Mouse (Mus musculus): ENCODE results near the gene Ephb1. TPM values are rescaled to one million over a fixed set of nuclear protein-coding genes. Genes with fewer than 3 reads are reported as not detected.

The Ephb1 gene
- polyA plus RNA-seq, 1 experiment from 2014 or later, result 9.1 TPM

DNA sequence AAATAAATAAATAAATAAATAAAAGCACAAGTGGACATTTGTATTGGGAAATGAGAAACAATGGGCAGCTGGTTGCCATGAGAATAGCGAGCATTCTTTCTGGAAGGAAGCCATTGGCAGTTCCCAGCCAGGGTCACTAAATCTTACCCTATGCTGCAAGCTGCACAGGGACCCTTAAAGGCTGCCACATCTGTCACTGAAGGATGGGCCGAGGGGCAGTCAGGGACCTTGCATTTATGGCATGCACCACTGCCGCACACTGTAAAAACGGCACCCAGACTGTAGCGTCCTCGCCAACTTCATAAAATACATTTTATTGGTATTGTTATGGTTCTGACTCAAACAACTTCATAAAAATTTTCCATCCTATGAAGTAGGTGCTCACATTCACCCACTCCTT is 39.1 kb downstream of the Ephb1 start:
- Histone ChIP-seq H3K27ac (no peak overlapping the region), H3K9me3 (peaks cover 6% of the 10 kb centered on the region; the same call in 1 of the 2 replicates), H3K4me3 (no peak overlapping the region), H3K4me1 (peaks cover 9% of the 10 kb centered on the region), H3K36me3 (replicated peaks) (no peaks in the 10 kb centered on the region), H3K27me3 (ENCODE audit: poor library complexity, severe bottlenecking) (no peaks in the 10 kb centered on the region)
- DNase-seq (ENCODE audit: extremely low spot score, low spot score), result no peak
- 92% methylated on average over 6 of the region's 6 CpGs for WGBS

DNA sequence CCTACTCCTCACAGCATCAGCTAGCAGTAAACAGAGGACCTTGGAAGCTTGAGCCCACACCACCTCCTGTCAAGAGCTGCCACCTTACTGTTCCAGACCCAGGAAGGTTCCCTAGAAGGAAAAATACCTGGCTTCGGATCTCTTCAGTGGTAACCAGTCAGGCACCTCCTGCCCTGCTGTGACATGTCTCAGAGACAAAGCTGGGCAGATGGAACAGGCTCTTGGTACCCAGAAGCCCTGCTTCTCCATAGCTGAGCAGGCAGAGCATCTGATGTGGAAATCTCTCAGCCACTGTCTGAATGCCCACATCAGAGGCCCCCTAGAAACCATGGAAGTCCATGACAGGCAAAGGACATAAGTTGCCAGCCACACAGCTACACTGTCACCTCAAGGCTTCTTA is 39.7 kb downstream of the Ephb1 start:
- Histone ChIP-seq H3K4me3 (no peak overlapping the region), H3K27ac (no peak overlapping the region), H3K4me1 (peaks cover 14% of the 10 kb centered on the region), H3K9me3 (peaks cover 6% of the 10 kb centered on the region; the same call in 1 of the 2 replicates), H3K36me3 (replicated peaks) (no peaks in the 10 kb centered on the region), H3K27me3 (ENCODE audit: poor library complexity, severe bottlenecking) (no peaks in the 10 kb centered on the region)
- DNase-seq (ENCODE audit: extremely low spot score, low spot score), result no peak
- WGBS, result 85% methylated on average over 1 of the region's 1 CpGs

DNA sequence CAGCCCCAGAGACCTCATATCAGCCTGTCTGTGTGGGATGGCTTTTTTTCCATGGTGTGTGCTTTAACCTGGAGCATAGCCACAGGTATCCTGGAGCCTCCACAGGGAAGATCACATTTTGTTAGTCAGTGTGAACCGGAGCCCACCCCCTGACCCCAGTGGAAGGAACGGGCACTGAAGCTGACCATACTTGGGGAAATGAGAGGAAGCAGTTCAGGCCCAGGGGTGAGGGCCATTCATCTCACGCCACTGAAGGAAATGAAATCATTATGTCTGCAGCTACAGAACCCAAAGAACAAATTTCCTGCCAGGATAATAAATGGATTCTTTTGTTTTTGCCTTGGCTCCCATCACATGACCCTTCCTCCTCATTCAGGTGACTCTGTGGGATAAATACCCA is 44.1 kb downstream of the Ephb1 start:
- 54% methylated on average over 3 of the region's 3 CpGs for WGBS
- Histone ChIP-seq H3K27me3 (ENCODE audit: poor library complexity, severe bottlenecking) (peaks cover 2% of the 10 kb centered on the region; the same call in 1 of the 2 replicates), H3K4me3 (no peak overlapping the region), H3K27ac (0 out of 2 replicates have a peak overlapping the region, but pooled peaks have one; percentile 30), H3K9me3 (peaks cover 6% of the 10 kb centered on the region; the same call in 1 of the 2 replicates), H3K4me1 (peaks cover 27% of the 10 kb centered on the region), H3K36me3 (replicated peaks) (no peaks in the 10 kb centered on the region)
- DNase-seq (ENCODE audit: extremely low spot score, low spot score), result no peak

DNA sequence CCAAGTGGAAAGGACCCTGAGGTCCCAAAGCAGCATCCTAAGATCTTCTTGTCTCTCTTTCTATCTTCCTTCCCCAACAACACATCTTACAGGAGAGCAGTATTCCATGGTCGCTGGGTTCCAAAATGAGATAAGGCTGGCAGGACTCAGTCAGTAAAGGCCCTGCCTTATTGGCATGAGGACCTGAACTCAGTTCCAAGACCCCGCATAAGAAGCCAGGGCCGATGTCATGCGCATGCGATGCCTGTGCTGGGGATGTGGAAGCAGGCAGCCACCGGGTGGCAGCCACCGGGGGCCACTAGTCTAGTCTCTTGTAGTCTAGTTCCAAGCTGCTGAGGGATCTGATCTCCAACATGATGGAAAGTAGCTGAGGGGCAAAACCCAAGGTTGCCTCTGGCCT is 45.2 kb downstream of the Ephb1 start:
- H3K27ac ChIP-seq, result no peak overlapping the region
- WGBS, result 93% methylated on average over 7 of the region's 7 CpGs
- H3K4me3 ChIP-seq, result no peak overlapping the region
- peaks cover 34% of the 10 kb centered on the region for H3K4me1 ChIP-seq
- peaks cover 6% of the 10 kb centered on the region; the same call in 1 of the 2 replicates for H3K9me3 ChIP-seq
- no peak for DNase-seq (ENCODE audit: extremely low spot score, low spot score)
- H3K27me3 ChIP-seq (ENCODE audit: poor library complexity, severe bottlenecking), result peaks cover 4% of the 10 kb centered on the region; the same call in 1 of the 2 replicates
- no peaks in the 10 kb centered on the region for H3K36me3 ChIP-seq (replicated peaks)

DNA sequence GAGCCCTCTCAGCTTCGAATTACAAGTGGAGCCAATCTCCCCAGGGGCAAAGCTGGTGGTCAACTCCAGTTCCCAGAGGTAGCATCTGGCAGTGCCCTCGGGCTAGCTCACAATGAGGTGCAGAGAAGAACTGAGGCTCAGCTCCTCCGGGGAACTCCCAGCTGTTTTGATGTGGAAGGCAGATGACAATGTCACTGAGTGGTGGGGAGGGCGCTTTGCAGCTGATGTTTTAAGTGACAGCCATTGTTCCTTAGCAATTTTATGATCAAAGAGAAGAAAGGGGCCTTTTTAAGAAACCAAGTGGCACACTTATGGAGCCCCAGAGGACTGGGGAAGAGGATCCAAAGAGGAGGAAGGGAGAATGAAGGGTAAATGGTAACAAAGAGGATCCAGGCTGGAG is 46.8 kb downstream of the Ephb1 start:
- H3K27me3 ChIP-seq (ENCODE audit: poor library complexity, severe bottlenecking), result peaks cover 4% of the 10 kb centered on the region; the same call in 1 of the 2 replicates
- no peak overlapping the region for H3K4me3 ChIP-seq
- no peak overlapping the region for H3K27ac ChIP-seq
- H3K9me3 ChIP-seq, result peaks cover 6% of the 10 kb centered on the region; the same call in 1 of the 2 replicates
- H3K4me1 ChIP-seq, result peaks cover 40% of the 10 kb centered on the region
- no peaks in the 10 kb centered on the region for H3K36me3 ChIP-seq (replicated peaks)
- DNase-seq (ENCODE audit: extremely low spot score, low spot score), result no peak
- 53% methylated on average over 4 of the region's 4 CpGs for WGBS

DNA sequence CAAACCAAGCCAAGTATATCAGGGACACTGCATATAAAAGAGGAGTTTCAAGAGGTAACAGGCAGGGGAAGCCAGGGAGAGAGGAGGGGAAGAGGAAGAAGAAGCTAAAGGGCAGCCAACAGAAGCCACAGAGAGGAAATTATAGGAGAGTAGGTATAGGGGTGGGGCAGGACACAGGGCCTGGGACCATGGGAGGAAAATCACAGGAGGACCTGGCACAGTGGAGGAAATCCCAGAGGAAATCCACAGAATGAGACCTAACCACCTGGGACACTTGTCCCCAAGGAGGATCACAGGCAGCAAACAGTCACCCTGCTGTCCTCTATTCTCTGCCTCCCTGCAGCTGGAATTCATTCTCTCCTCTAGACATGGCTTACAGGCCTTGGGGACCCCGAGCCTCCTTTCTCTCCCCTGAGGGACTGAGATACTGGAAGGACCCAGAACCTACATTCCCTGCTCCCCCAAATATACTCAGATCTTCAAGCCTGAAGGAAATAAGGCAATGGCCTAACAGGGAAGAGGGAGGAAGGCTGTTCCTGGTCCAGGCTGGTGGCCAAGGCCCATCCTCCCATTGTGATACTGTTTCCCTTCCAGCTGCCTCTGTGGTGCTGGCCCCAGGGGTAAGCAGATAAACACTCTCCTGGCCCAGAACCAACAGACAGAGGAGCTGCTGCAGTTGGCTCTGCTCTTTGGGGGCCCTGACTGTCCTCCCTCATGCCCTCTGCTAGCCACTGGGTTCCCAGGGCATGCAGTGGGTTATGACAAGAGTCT is 47.7 kb downstream of the Ephb1 start:
- peaks cover 6% of the 10 kb centered on the region; the same call in 1 of the 2 replicates for H3K9me3 ChIP-seq
- 76% methylated on average over 1 of the region's 1 CpGs for WGBS
- peaks cover 45% of the 10 kb centered on the region for H3K4me1 ChIP-seq

DNA sequence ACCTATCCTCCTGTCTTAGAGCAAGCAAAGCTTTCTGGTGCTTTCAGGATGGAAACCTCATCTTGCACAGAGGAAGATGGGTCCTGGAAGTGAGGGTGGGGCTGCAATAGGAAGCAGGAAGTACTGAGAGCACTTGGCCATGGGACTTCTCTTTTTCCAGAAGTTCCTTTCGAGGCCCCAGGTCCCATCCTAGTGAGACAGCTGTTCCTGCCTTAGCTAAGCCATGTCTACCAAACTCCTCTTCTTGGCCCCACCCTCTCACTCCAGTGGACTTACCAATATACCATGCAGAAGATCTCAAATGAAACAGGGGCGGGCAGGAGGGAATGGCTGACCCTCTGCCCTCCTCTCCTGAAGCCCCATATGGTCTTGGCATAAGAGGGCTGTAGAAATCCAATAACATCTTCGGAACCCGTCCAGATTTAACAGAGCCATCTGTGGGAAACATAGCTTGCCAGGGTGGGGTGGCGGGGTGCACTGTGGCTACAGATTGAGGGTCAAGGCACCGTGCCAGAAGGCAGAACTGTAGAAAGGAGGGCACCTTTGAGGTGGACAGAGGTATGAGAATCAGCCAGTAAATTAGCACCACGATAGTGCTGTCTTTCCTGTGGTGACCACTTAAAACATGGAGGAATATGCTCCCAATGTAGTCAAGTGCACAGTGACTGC is 48.9 kb downstream of the Ephb1 start:
- H3K4me3 ChIP-seq, result no peak overlapping the region
- 91% methylated on average over 7 of the region's 7 CpGs for WGBS
- H3K36me3 ChIP-seq (replicated peaks), result no peaks in the 10 kb centered on the region
- H3K9me3 ChIP-seq, result no peaks in the 10 kb centered on the region
- no peak for DNase-seq (ENCODE audit: extremely low spot score, low spot score)
- peaks cover 38% of the 10 kb centered on the region for H3K4me1 ChIP-seq
- no peak overlapping the region for H3K27ac ChIP-seq
- H3K27me3 ChIP-seq (ENCODE audit: poor library complexity, severe bottlenecking), result peaks cover 9% of the 10 kb centered on the region; the same call in 1 of the 2 replicates

More for the DNA sequence above, 47.7 kb downstream of the Ephb1 start:
- no peaks in the 10 kb centered on the region for H3K36me3 ChIP-seq (replicated peaks)
- H3K27ac ChIP-seq, result peak overlapping the region; percentile 3; the same call in 1 of the 2 replicates
- peaks cover 9% of the 10 kb centered on the region; the same call in 1 of the 2 replicates for H3K27me3 ChIP-seq (ENCODE audit: poor library complexity, severe bottlenecking)
- DNase-seq (ENCODE audit: extremely low spot score, low spot score), result no peak
- no peak overlapping the region for H3K4me3 ChIP-seq

DNA sequence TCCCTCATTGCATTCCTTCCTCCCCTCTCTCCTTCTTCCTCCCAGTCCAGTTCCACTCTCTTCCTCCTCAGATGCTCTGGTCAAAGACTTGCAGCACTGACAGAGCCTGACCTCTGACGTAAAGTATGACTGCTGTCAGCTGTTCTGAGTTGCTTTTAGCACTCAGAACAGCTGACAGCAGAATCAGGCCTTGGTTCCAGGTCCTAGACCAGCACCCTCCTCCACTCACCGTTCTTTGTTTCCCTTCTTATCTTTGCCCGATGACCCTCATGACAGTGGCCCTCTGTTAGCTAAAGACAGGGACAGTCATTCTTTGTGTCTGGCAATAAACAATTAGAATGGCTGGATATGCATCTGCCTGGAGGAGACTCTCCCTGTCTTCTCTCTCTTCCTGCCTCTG is 49.7 kb downstream of the Ephb1 start:
- Histone ChIP-seq H3K27ac (no peak overlapping the region), H3K36me3 (replicated peaks) (no peaks in the 10 kb centered on the region), H3K27me3 (ENCODE audit: poor library complexity, severe bottlenecking) (peaks cover 11% of the 10 kb centered on the region; the same call in 1 of the 2 replicates), H3K9me3 (no peaks in the 10 kb centered on the region), H3K4me1 (peaks cover 32% of the 10 kb centered on the region), H3K4me3 (no peak overlapping the region)
- WGBS, result 52% methylated on average over 3 of the region's 3 CpGs
- DNase-seq (ENCODE audit: extremely low spot score, low spot score), result no peak

DNA sequence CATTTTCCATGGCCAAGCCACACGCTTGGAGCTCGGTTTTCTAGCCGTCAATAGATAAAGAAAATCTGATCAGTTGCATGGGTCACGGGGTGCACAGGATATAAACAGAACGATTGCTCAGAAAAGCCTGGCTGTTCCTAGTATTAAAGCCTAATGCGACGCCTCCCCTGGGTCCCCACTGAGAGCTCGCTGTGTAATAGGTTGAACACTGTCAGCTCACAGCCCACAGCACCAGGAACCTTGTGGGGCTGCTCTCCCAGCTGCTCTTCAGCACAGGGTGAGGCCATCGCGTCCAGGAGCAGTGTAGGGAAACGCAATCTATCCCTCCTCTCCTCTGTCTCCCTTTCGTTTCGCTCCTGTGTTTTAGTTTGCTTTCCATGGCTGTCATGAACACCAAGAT is 50.6 kb downstream of the Ephb1 start:
- no peaks in the 10 kb centered on the region for H3K9me3 ChIP-seq
- no peaks in the 10 kb centered on the region for H3K36me3 ChIP-seq (replicated peaks)
- peaks cover 32% of the 10 kb centered on the region for H3K4me1 ChIP-seq
- 63% methylated on average over 13 of the region's 13 CpGs for WGBS
- no peak overlapping the region for H3K4me3 ChIP-seq
- H3K27ac ChIP-seq, result no peak overlapping the region
- DNase-seq (ENCODE audit: extremely low spot score, low spot score), result no peak
- H3K27me3 ChIP-seq (ENCODE audit: poor library complexity, severe bottlenecking), result peaks cover 20% of the 10 kb centered on the region; the same call in 1 of the 2 replicates

DNA sequence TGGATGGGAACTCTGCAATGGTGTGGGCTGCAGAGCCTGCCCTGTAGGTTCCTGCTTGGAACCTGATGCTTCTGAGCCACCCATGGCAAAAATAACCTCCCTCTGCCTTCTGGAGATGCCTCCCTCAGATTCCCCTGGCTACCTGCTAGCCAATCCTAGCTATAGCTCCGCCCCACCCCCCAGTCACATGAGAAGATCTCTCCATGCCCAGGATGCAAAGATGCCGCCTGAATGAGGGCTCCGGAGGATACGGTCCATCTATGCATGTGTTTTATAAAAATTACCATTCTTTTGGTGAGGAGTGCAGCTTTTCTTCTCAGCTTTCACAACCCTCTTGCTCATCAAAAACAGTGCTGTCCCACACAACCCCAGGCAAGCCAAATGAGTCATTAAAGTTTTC is 53.5 kb downstream of the Ephb1 start:
- Histone ChIP-seq H3K27me3 (ENCODE audit: poor library complexity, severe bottlenecking) (peaks cover 27% of the 10 kb centered on the region; the same call in 1 of the 2 replicates), H3K4me1 (peaks cover 24% of the 10 kb centered on the region), H3K27ac (no peak overlapping the region), H3K36me3 (replicated peaks) (no peaks in the 10 kb centered on the region), H3K9me3 (no peaks in the 10 kb centered on the region), H3K4me3 (no peak overlapping the region)
- no peak for DNase-seq (ENCODE audit: extremely low spot score, low spot score)
- 91% methylated on average over 4 of the region's 4 CpGs for WGBS

DNA sequence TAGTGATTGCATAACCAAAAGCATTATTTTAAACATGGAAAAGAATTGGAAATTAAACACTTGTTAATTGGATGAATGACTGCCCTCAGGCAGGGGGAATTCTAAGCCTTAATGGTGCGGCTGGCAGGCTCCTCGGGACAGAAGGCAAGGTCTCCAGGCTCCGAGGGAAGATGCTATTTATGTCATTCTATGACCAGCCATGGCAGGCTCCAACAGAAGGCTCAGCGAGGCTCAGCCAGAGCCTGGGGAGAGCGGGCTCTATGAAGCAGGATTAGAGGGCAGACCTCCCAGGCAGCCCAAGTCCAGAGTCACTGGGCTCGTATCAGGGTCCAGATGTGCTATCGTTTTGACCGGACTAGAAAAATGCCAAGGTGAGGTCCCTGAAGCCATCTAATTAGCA is 55.8 kb downstream of the Ephb1 start:
- Histone ChIP-seq H3K9me3 (no peaks in the 10 kb centered on the region), H3K27me3 (ENCODE audit: poor library complexity, severe bottlenecking) (peaks cover 23% of the 10 kb centered on the region; the same call in 1 of the 2 replicates), H3K4me1 (peaks cover 26% of the 10 kb centered on the region), H3K4me3 (no peak overlapping the region), H3K36me3 (replicated peaks) (no peaks in the 10 kb centered on the region), H3K27ac (no peak overlapping the region)
- DNase-seq (ENCODE audit: extremely low spot score, low spot score), result no peak
- 75% methylated on average over 8 of the region's 8 CpGs for WGBS

DNA sequence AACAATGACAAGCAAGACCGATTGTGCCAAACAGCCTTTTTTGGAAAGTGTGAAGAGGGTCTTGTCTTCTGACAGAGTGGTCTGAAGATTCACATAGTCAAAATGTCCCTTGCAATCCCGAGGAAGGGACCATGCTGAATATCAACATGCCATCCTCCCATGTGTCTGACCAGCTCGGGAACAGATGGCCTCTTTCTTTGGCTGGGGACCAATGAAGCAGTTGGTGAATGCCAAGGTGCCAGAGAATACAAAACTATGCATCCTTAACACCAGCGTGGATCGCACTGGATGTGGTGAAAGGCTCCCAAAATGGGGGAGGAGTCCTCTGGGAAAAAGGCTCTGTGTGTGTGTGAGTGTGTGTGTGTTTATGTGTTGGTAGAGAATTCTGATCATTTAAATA is 56.5 kb downstream of the Ephb1 start:
- Histone ChIP-seq H3K27me3 (ENCODE audit: poor library complexity, severe bottlenecking) (peaks cover 23% of the 10 kb centered on the region; the same call in 1 of the 2 replicates), H3K27ac (no peak overlapping the region), H3K4me3 (no peak overlapping the region), H3K4me1 (peaks cover 26% of the 10 kb centered on the region), H3K9me3 (no peaks in the 10 kb centered on the region), H3K36me3 (replicated peaks) (no peaks in the 10 kb centered on the region)
- DNase-seq (ENCODE audit: extremely low spot score, low spot score), result no peak
- WGBS, result 89% methylated on average over 5 of the region's 5 CpGs

DNA sequence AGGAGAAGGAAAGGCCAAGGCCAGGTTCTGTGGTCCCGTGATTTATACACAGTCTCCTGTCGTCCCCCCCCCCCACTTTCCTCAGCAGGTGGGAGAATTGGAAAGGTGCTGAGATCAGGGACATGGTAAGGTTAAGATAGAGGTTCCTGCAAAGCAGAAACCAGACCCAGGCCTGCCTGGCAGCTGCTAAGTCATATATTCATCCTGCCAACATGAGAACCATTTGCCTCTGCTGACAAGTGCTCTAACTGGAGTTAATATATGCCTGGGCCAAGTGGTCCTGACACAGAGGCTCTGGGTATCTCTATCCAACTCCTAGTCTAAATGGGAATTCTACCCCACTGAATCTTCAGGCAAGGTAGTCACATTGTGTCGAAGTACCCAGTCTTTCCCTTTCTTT is 57.3 kb downstream of the Ephb1 start:
- DNase-seq (ENCODE audit: extremely low spot score, low spot score), result no peak
- Histone ChIP-seq H3K4me3 (no peak overlapping the region), H3K36me3 (replicated peaks) (no peaks in the 10 kb centered on the region), H3K27ac (no peak overlapping the region), H3K9me3 (no peaks in the 10 kb centered on the region), H3K27me3 (ENCODE audit: poor library complexity, severe bottlenecking) (peaks cover 20% of the 10 kb centered on the region; the same call in 1 of the 2 replicates), H3K4me1 (peaks cover 25% of the 10 kb centered on the region)
- 77% methylated on average over 3 of the region's 3 CpGs for WGBS

Data from forebrain, embryonic 10.5 days (tissue).